Mouse (Mus musculus) liver, embryonic 16.5 days (tissue): ENCODE results near the gene C1qtnf12. TPM values are rescaled to one million over a fixed set of nuclear protein-coding genes. Genes with fewer than 3 reads are reported as not detected.
A peak's percentile ranks its signal among the peaks of the same experiment; 100 is the strongest.

Experiments
- ATAC-seq: fragments of 200-750 bp; cut with Nextera tagmentation; 2 replicates; pipeline ENCODE4 v1.8.0; 2017; ENCODE audit warnings: low read depth, mild to moderate bottlenecking, moderate number of reproducible peaks, moderate library complexity
- H3K27ac ChIP-seq: fragments of 300-500 bp; sonication (generic); 2 replicates; pipeline ENCODE4 v1.5.1; 2014; ENCODE audit warnings: mild to moderate bottlenecking, low read length
- H3K27me3 ChIP-seq: fragments of 300-500 bp; sonication (generic); 2 replicates; pipeline ENCODE4 v1.6.1; 2014; ENCODE audit warnings: low read depth, low read length, mixed read lengths; ENCODE audit not compliant: control insufficient read depth, insufficient read depth
- H3K36me3 ChIP-seq: fragments of 300-500 bp; sonication (generic); 2 replicates; pipeline ENCODE4 v1.6.1; 2014; ENCODE audit warnings: mild to moderate bottlenecking; ENCODE audit not compliant: control insufficient read depth, insufficient read depth
- H3K4me1 ChIP-seq: fragments of 300-500 bp; sonication (generic); 2 replicates; pipeline ENCODE4 v1.6.1; 2014; ENCODE audit warnings: low read depth, low read length, mixed read lengths; ENCODE audit not compliant: control insufficient read depth
- H3K4me2 ChIP-seq: fragments of 300-500 bp; sonication (generic); 2 replicates; pipeline ENCODE4 v1.6.1; 2014; ENCODE audit warnings: low read depth, low read length, mixed read lengths
- H3K4me3 ChIP-seq: fragments of 300-500 bp; sonication (generic); 2 replicates; pipeline ENCODE4 v1.5.1; 2014; ENCODE audit warnings: low read depth, mild to moderate bottlenecking, low read length
- H3K9ac ChIP-seq: fragments of 300-500 bp; sonication (generic); 2 replicates; pipeline ENCODE4 v1.6.1; 2014; ENCODE audit warnings: low read depth, low read length
- H3K9me3 ChIP-seq: fragments of 300-500 bp; sonication (generic); replicated peaks from 2 replicates; pipeline ENCODE4 v1.6.1; 2016; ENCODE audit warnings: low read length; ENCODE audit not compliant: control insufficient read depth
- WGBS: fragments of 180-500 bp; shearing (Covaris S2); extraction: QIAGEN DNeasy Blood & Tissue Kit; methylation state at CpG from one replicate; pipeline ENCODE4 v1.1.7; 2014; ENCODE audit not compliant: insufficient replicate concordance; 5-methylcytosine and 5-hydroxymethylcytosine counted together
- polyA plus RNA-seq: library from polyadenylated mRNA; unstranded; fragments of >200 nt; fragmentation: Nextera tagmentation; extraction: Ambion mirVana; gene quantifications from 2 replicates; pipeline ENCODE4 v1.2.1, GENCODE M21; 2015

Gene C1qtnf12
- polyA plus RNA-seq, 1 experiment from 2014 or later = 60.0 TPM

DNA sequence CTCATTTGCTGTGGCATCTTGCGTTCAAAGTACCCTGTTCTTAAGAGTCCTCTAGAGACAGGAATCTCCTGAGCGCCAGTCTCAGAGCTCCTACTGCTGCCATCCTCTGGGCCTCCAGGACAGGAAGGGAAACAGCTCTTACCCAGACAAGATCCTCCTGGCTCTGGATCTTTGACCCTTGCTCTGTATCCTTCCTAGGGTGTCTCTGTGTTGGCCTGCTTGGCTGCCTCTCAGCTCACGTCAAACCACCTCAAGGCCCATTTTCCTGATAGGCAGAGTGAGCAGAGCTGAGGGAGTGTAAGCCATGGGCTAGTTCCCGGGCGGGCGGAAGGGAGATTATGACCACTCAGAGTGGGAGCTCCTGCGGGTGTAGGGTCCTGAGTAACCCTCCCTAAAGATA lies 988 bp downstream of the C1qtnf12 start:
- 31% methylated on average over 7 of the region's 7 CpGs for WGBS
- Histone ChIP-seq H3K27me3 (no peaks in the 10 kb centered on the region), H3K4me1 (peaks cover 49% of the 10 kb centered on the region)

GRCm38 (mm10) chr4:155964396-155964795 lies 2.3 kb downstream of the C1qtnf12 start:
- WGBS = 77% methylated on average over 11 of the region's 11 CpGs
- no peaks in the 10 kb centered on the region for H3K27me3 ChIP-seq
- H3K36me3 ChIP-seq = peaks cover 9% of the 10 kb centered on the region; the same call in 1 of the 2 replicates
- H3K4me3 ChIP-seq = peak overlapping the region; percentile 73; the same call in 1 of the 2 replicates
- ATAC-seq = no peak
- peak overlapping the region; percentile 76 for H3K27ac ChIP-seq
- peaks cover 59% of the 10 kb centered on the region for H3K4me1 ChIP-seq
- peak overlapping the region; percentile 97 for H3K4me2 ChIP-seq
- no peaks in the 10 kb centered on the region for H3K9me3 ChIP-seq
- peak overlapping the region; percentile 74 for H3K9ac ChIP-seq

More for the DNA sequence above, 988 bp downstream of the C1qtnf12 start:
- peak overlapping the region; percentile 97 for H3K4me2 ChIP-seq
- H3K9me3 ChIP-seq = no peaks in the 10 kb centered on the region
- peak overlapping the region; percentile 73 for H3K4me3 ChIP-seq
- peak; percentile 7; the same call in 1 of the 2 replicates for ATAC-seq
- peak overlapping the region; percentile 76 for H3K27ac ChIP-seq
- peaks cover 15% of the 10 kb centered on the region for H3K36me3 ChIP-seq
- H3K9ac ChIP-seq = peak overlapping the region; percentile 74

DNA sequence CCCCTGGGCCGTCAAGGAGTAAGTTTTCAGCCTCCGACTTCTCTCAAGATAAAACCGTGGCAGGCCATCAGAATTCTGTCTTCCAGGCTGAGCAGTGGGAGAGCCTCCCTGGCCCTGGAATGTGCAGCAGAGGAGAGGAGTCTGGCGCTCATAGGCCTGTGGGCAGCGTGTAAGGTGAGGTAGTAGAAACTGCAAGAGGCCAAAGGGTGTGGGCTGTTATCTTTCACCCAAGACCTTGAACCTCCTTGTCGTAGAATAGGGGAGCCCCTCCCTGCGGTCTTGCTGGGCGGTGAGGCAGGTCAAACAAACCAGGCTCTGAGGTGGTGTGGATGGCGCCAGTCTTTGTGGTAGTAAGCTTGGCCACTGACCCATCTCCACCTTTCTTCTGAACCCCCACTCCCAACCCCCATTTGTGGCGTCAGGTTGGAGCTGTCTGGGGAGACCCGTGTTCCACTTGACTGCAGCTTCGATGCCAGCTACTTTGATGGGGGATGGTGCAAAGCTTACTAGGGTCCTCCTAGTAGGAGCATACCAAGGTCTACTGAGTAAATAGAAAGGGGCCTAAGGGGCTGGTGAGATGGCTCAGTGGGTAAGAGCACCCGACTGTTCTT lies 7.0 kb downstream of the C1qtnf12 start:
- ATAC-seq = peak; percentile 82
- Histone ChIP-seq H3K27me3 (no peaks in the 10 kb centered on the region), H3K36me3 (peaks cover 6% of the 10 kb centered on the region; the same call in 1 of the 2 replicates), H3K9me3 (no peaks in the 10 kb centered on the region), H3K4me2 (peak overlapping the region; percentile 52), H3K4me3 (peak overlapping the region; percentile 22; the same call in 1 of the 2 replicates), H3K4me1 (peaks cover 37% of the 10 kb centered on the region), H3K27ac (peak overlapping the region; percentile 43), H3K9ac (peak overlapping the region; percentile 29; the same call in 1 of the 2 replicates)
- WGBS = 42% methylated on average over 13 of the region's 13 CpGs

DNA sequence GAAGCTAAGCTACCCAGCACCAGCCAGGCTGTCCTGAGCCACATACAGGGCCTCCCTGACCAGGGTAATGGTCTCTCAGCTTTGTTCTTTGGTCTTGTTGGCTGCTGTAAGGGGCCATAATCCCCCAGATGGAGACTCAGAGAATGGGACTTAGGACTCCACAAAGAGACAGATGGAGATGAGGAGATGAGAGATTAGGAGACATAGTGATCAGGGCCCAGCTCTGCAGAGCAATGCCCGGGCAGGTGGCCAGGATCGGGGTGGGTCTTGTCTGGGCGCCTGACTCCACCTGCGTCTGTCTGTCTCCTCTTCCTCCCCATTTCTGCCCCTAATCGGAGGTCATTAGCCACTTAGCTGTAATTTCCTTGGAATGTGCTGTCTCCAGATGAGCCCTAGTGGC lies 8.2 kb downstream of the C1qtnf12 start:
- H3K4me2 ChIP-seq = no peak overlapping the region
- peaks cover 2% of the 10 kb centered on the region; the same call in 1 of the 2 replicates for H3K36me3 ChIP-seq
- WGBS = 71% methylated on average over 5 of the region's 5 CpGs
- no peaks in the 10 kb centered on the region for H3K9me3 ChIP-seq
- no peak overlapping the region for H3K4me3 ChIP-seq
- no peak for ATAC-seq
- no peak overlapping the region for H3K27ac ChIP-seq
- peaks cover 26% of the 10 kb centered on the region for H3K4me1 ChIP-seq
- H3K9ac ChIP-seq = no peak overlapping the region
- no peaks in the 10 kb centered on the region for H3K27me3 ChIP-seq

GRCm38 (mm10) chr4:155972651-155973050 lies 10.5 kb downstream of the C1qtnf12 start:
- Histone ChIP-seq H3K27me3 (no peaks in the 10 kb centered on the region), H3K4me2 (no peak overlapping the region), H3K27ac (no peak overlapping the region), H3K4me1 (peaks cover 21% of the 10 kb centered on the region), H3K9me3 (no peaks in the 10 kb centered on the region), H3K9ac (no peak overlapping the region), H3K36me3 (no peaks in the 10 kb centered on the region), H3K4me3 (no peak overlapping the region)
- 76% methylated on average over 6 of the region's 6 CpGs for WGBS
- ATAC-seq = no peak

- Histone ChIP-seq H3K27ac (no peak overlapping the region), H3K9ac (no peak overlapping the region), H3K36me3 (no peaks in the 10 kb centered on the region), H3K4me3 (no peak overlapping the region), H3K4me1 (peaks cover 19% of the 10 kb centered on the region), H3K9me3 (no peaks in the 10 kb centered on the region), H3K4me2 (no peak overlapping the region), H3K27me3 (no peaks in the 10 kb centered on the region)
- WGBS = 76% methylated on average over 2 of the region's 2 CpGs
- no peak for ATAC-seq
These were observed 11.1 kb downstream of the C1qtnf12 start for GRCm38 (mm10) chr4:155973239-155973638.

GRCm38 (mm10) chr4:155981436-155982082 lies 19.4 kb downstream of the C1qtnf12 start:
- ATAC-seq = no peak
- H3K4me2 ChIP-seq = no peak overlapping the region
- H3K36me3 ChIP-seq = no peaks in the 10 kb centered on the region
- no peaks in the 10 kb centered on the region; the same call in 1 of the 2 replicates for H3K27me3 ChIP-seq
- H3K9me3 ChIP-seq = no peaks in the 10 kb centered on the region
- H3K9ac ChIP-seq = no peak overlapping the region
- WGBS = 35% methylated on average over 12 of the region's 12 CpGs
- no peaks in the 10 kb centered on the region for H3K4me1 ChIP-seq
- H3K27ac ChIP-seq = no peak overlapping the region
- H3K4me3 ChIP-seq = no peak overlapping the region

DNA sequence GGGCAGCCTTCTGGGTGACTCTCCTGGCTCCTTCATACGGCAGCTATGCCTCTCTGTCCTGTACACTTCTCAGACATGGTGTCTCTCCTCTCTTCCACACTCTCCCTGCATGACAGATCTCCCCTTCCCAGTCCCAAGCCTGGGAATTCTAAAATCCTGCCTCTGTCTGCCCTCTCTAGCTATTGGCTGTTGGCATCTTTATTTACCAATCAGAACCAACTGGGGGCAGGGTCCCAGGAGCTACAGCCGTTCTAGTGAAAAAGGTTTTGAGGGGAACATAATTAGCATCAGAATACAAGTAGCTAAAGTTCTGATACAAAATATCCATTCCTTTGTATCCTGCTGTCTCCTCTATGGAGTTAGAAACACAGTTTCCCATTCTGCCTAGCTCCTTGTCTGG lies 21.7 kb downstream of the C1qtnf12 start:
- no peak overlapping the region for H3K27ac ChIP-seq
- no peaks in the 10 kb centered on the region; the same call in 1 of the 2 replicates for H3K27me3 ChIP-seq
- H3K9ac ChIP-seq = no peak overlapping the region
- H3K4me1 ChIP-seq = peaks cover 10% of the 10 kb centered on the region
- 40% methylated on average over 2 of the region's 2 CpGs for WGBS
- no peaks in the 10 kb centered on the region for H3K9me3 ChIP-seq
- ATAC-seq = no peak
- no peak overlapping the region for H3K4me3 ChIP-seq
- no peaks in the 10 kb centered on the region for H3K36me3 ChIP-seq
- H3K4me2 ChIP-seq = no peak overlapping the region
